Mouse (Mus musculus) erythroblast, adult 5-6 weeks (primary cell): ENCODE measurements around the gene Gm7029. TPM values are rescaled to one million over a fixed set of nuclear protein-coding genes. Genes with fewer than 3 reads are reported as not detected.
"Not testable (repeated sequence)": the region's sequence is repeated elsewhere in the genome, so short reads cannot be mapped to it uniquely, and the experiment has no call there.

ENCODE experiments used
- ATAC-seq: replicated peaks from 2 replicates; pipeline ENCODE4 v1.8.0; 2016; ENCODE audit warnings: moderate number of reproducible peaks, mild to moderate bottlenecking, moderate TSS enrichment, inconsistent platforms; ENCODE audit not compliant: poor library complexity, low FRiP score, severe bottlenecking
- total RNA-seq, 2 experiments: library from RNA; stranded (forward) in 1 of 2; stranded (reverse) in 1 of 2; fragments of 150-400 nt in 1 of 2; fragments of 200-764, 138-1000 nt in 1 of 2; gene quantifications; 2 replicates each; pipeline versions ENCODE4 v1.2.3 to v1.2.4; 2015 to 2017; ENCODE audit warnings: low replicate concordance in 2 of 2

Gm7029 gene
- total RNA-seq (2015; ENCODE audit: low replicate concordance): not detected in 2 replicates
- not detected in 2 replicates for total RNA-seq (2017; ENCODE audit: low replicate concordance)

- ATAC-seq: not testable (repeated sequence)
Observed at GRCm38 (mm10) chr17:33873537-33873936, at the start of gene Gm7029. TSS of gene Gm7029 (plus strand) at chr17:33873837.

GRCm38 (mm10) chr17:33824084-33824996, 49.3 kb upstream of the Gm7029 start, which contains the start of the genes Rps28 and Ndufa7:
TSS of gene Rps28 (minus strand) at chr17:33824562.
TSS of gene Ndufa7 (plus strand) at chr17:33824572.
- ATAC-seq: peak; percentile 96

- ATAC-seq: not testable (repeated sequence)
Observed at GRCm38 (mm10) chr17:33824997-33825330, 48.7 kb upstream of the Gm7029 start.

DNA sequence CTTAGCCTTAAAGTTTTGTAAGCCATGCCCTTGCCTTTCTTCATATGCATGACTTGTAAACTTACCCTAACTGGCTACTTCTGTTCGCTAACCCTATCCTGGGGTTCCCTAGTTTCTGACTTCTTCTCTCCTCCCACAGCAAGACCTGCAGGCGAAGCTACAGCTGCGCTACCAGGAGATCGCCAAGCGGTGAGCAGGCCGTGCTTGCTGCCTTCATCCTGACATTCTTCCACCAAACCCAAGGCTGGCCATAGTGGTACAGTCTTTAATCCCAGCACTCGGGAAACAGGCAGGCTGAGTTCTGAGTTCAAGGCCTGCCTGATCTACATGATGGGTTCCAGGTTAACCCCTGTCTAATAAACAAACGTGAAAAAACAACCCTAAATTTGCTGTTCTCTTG, 48.2 kb upstream of the Gm7029 start:
- no peak for ATAC-seq

- ATAC-seq: peak; percentile 66
Observed at GRCm38 (mm10) chr17:33826850-33827249, 46.8 kb upstream of the Gm7029 start.

DNA sequence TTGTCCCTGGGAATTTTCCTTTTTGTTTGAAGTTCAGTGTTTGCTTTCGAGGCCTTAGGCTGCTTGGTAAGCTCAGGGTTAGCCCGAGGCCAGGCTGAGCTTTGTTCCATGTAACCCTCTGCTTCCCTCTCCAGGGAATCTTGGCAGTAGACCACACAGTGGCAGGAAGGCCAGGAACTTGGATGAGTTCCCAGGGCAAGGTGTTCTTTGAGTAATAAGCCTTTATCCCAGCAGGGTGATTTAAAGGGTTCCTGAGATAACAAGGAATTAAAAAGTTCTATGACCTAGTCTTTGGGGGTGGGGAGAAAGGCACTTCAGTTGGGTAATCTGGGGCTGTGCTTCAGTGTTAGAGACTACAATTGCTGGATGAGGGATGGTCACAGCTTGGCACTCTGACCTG, 44.7 kb upstream of the Gm7029 start:
- no peak for ATAC-seq

GRCm38 (mm10) chr17:33829561-33829960, 44.1 kb upstream of the Gm7029 start:
- no peak for ATAC-seq

DNA sequence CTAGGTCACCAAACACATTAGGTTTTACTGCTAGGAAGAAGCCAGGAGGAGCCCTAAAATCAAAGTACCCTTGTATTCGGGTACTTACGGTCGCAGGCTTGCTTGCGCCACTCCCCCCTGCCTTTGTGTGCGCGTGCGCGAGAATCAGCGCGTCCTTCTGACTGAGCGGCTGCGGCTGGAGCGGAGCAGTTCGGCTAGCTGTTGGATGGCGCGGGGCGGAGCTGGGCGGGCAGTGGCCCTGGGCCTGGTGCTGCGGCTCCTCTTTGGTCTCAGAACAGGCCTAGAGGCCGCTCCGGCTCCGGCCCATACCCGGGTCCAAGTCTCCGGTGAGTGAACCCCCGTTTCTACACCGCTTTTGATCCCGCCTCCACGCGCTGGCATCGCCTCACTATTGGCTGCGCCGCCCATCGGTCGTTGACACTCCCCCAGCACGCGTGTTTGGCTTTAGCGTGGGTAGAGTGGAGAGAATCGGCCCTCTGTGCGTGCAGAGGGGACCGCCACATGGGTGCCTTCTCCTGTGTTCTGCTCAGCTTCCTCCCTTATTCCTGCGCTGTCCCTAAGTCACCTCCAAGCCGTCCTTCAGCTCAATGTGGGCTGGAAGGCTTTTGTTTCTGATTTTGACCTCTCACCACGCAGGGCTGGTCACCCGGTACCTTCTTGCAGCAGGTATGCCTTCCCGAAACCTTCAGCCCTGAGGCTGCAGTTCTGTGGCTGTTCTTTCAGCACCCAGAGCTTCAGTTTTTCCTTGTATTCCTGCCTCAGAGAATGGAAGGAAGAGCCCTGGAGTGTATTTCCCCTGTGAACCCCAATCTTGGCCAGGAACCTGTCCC, 30.5 kb upstream of the Gm7029 start, which contains the start of gene Cd320:
Gene Cd320, plus strand, starts transcription at position 126 of the 830 bp plus-strand sequence.
- ATAC-seq: peak; percentile 94

DNA sequence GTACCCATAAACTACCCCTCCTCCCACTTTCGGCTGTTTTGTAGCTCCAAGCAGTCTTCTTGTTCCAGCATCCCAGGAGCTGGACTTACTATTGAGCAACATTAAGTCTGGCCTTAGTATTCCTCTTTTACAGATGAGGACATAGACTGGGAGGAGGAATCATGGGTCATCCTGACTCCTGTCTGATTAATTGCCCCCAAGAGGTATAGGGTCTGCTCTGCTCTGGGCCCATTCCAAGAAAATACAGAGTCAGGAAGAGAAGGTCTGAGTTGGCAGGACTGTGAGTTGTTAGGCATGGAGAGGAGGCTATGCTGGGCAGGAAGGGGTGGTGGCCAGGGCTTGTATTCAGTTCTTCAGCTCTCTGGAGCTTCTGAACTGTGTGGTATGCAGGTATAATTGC, 29.4 kb upstream of the Gm7029 start:
- ATAC-seq: no peak

- ATAC-seq: no peak
Observed at GRCm38 (mm10) chr17:33848139-33848538, 25.5 kb upstream of the Gm7029 start.

DNA sequence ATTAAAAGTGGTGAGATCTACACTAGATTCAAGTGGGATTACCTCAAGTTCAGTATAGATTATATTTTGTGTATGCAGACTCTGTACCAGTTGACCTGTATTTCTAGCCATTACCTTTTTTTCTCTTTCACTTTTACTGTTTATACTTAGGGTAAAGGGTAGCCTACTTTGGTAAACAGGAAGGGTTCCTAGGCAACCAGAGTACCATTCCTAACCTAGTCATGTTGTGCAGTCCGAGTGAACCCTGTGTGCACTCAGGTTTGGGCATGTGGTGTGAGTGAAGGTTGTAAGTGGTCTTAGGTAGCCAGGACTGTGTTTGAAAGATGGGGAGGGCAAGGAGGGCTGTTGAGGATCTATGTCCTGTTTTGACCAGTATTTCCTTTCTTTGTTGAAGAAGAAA, 22.3 kb upstream of the Gm7029 start:
- no peak for ATAC-seq

GRCm38 (mm10) chr17:33857816-33858215, 15.8 kb upstream of the Gm7029 start:
- ATAC-seq: no peak

DNA sequence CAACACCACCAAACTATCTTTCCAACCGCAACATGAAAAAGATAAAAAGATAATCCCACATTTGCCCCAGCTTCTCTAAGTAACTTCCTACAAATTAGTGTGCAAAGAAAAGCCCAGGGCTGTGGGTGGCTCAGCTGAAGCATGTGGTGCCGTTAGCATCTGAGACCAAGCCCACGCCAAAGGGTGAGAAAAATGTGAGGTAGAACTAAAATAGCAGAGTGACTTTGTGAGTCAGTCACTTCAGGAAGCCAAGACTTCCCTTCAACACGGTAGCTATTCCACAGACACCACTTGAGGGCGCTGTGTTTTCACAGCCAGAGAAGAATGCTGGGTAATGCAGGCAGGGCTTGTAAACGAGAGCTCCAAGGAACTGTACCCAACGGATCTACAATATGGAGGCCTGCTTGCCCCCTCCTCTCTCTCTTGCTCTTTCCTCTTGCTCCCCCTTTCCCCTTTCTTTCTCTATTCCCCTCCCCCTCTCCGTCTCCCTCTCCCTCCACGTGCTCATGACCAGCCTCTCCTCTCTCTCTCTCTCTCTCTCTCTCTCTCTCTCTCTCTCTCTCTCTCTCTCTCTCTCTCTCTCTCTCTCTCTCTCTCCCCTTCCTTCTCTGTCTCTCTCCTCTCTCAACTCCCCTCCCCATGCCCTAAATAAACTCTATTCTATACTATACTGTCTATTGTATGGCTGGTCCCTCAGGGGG, 8.2 kb upstream of the Gm7029 start:
- peak; percentile 82 for ATAC-seq

DNA sequence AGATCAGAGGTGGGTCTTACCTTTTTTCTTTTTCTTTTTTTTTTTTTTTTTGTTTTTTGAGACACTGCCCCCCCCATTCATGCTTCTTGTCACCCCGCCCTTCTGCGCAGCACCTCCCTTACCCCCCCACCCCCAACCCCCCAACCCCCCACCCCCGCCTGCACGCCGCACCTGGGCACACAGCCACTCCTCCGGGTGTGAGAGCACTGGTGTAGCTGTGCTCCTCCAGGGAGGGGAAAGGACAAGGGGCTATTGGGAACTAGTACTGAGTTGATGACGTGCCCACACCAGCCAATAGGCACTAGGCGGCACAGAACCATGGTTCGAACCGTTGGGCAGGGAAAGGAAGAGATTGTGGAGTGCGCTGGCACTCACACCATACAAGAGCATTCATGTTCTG, 774 bp downstream of the Gm7029 start:
- no peak for ATAC-seq

DNA sequence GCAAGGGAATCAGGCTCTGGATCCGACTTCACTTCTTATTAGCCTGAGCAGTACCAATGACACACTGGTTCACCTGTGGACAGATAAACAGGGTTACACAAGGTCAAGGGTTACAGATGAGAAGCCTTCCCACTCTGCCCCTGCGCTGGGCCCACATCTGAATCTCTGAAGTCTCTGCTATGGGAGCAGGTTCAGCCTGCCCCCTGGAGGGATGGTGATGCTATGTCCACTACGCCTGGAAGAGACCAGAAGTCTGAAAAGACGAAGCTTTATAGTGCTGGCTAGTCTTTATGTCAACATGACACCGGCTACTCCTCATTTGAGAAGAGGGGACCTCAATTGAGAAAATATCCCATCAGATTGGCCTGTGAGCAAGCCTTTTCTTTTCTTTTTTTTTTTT, 2.2 kb downstream of the Gm7029 start:
- ATAC-seq: not testable (repeated sequence)

DNA sequence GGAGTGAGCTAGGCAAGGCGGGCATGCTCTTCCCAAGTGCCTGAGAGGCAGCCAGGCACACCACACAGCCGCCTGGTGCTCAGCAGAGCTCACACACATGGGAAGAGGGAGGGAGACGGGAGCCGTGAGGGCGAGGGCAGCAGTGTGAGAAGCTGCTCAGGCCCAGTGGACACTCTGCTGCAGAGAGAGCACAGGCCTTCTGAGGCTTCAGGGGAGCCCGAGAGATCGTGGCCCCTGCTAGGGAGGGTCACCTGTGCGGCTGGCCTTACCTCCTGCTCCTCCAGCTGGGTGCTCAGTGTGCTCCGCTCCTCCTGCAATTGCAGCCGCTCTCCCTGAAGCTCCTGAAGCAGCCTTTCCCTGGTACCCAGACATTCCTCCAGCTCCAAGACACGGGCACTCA, 10.7 kb downstream of the Gm7029 start:
- 0 out of 2 replicates have a peak, but pooled peaks have one; percentile 19 for ATAC-seq

- not testable (repeated sequence) for ATAC-seq
Observed at GRCm38 (mm10) chr17:33887802-33888201, 14.2 kb downstream of the Gm7029 start.

GRCm38 (mm10) chr17:33888230-33888629, 14.6 kb downstream of the Gm7029 start:
- not testable (repeated sequence) for ATAC-seq

DNA sequence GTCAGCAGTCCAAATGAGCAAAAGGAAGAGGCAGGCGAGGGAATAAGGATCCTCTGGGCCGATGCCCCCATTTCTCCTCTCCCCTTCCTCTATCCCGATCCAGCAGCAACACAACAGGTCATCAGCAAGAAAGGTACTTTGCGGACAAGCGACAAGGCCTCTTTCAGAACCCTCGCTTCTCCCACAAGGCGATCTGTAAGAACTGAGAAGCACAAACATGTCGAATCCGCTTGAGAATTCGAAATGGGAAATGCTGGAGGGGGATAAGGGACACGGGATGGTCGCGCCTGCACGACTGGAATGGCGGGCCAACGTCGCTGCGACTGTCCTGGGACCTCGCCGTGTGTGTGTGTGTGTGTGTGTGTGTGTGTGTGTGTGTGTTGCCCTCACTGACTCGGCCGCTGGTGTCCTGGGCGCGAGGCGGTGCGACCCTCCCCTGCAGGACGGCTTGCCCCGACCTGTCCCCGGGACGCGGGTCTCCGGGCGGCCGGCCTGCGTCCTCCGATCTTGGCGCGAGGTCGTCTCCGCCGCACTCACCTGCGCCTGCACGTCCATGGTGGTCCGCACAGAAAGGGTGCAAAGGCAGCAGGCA, 16.4 kb downstream of the Gm7029 start:
- ATAC-seq: not testable (repeated sequence)
